Comparison of ENCODE assay signal across 21 mouse cellular contexts in genomic region chr5:116497866-116498265, GRCm38 (mm10).
A peak's percentile ranks its signal among the peaks of the same experiment; 100 is the strongest.
DNase-seq lines count a peak whose midpoint lies in the region; ATAC-seq and TF ChIP-seq lines count a peak whose summit lies in the region.
"Had no signal": no experiment of that assay in that cellular context is flagged by ENCODE, and none has a peak within 500 bp of the region (broad histone marks: within the 10 kb centered on the region; RNA-seq: fewer than 3 reads in every experiment).

No protein-coding gene starts in this region.

- TF ChIP-seq CTCF in hindbrain, postnatal 0 days (IDR thresholded peaks at IDR 0.05; ENCODE audit: low read depth), result no peak
- no peak for TF ChIP-seq CTCF in brain, embryonic 14.5 days (IDR thresholded peaks at IDR 0.05; ENCODE audit: borderline replicate concordance, extremely low read depth, insufficient read depth, insufficient read length)

- no peak overlapping the region for H3K27ac ChIP-seq in hindbrain, postnatal 0 days
- no peak overlapping the region for H3K27ac ChIP-seq in hindbrain, embryonic 14.5 days
- H3K27ac ChIP-seq: forebrain, embryonic 13.5 days; heart, adult 2 months; heart, embryonic 10.5 days; heart, embryonic 13.5 days had no signal

- H3K27me3 ChIP-seq in hindbrain, postnatal 0 days (ENCODE audit: insufficient read depth, low read length), result no peaks in the 10 kb centered on the region
- H3K27me3 ChIP-seq in hindbrain, embryonic 14.5 days (ENCODE audit: control insufficient read depth, insufficient read depth, low read length), result no peaks in the 10 kb centered on the region
- H3K27me3 ChIP-seq: forebrain, embryonic 13.5 days; hindbrain, embryonic 13.5 days had no signal

- no peaks in the 10 kb centered on the region for H3K36me3 ChIP-seq in hindbrain, postnatal 0 days (ENCODE audit: insufficient read depth, low read length)
- H3K36me3 ChIP-seq in hindbrain, embryonic 14.5 days (replicated peaks; ENCODE audit: control insufficient read depth, insufficient read depth), result no peaks in the 10 kb centered on the region
- H3K36me3 ChIP-seq: forebrain, embryonic 10.5 days; heart, embryonic 10.5 days; heart, embryonic 13.5 days; hindbrain, embryonic 13.5 days had no signal

- no peak overlapping the region for H3K9ac ChIP-seq in hindbrain, postnatal 0 days (replicated peaks; ENCODE audit: low read length)
- H3K9ac ChIP-seq in hindbrain, embryonic 14.5 days, result no peak overlapping the region
- H3K9ac ChIP-seq: forebrain, embryonic 13.5 days; heart, embryonic 13.5 days; hindbrain, embryonic 13.5 days had no signal

- H3K9me3 ChIP-seq in hindbrain, postnatal 0 days (ENCODE audit: low read length), result no peaks in the 10 kb centered on the region
- H3K9me3 ChIP-seq in hindbrain, embryonic 14.5 days (ENCODE audit: control insufficient read depth, low read length), result no peaks in the 10 kb centered on the region
- H3K9me3 ChIP-seq: forebrain, embryonic 10.5 days; forebrain, embryonic 13.5 days; heart, embryonic 10.5 days; heart, embryonic 13.5 days; hindbrain, embryonic 13.5 days had no signal

- H3K4me2 ChIP-seq in hindbrain, postnatal 0 days (ENCODE audit: low read depth, low read length), result no peak overlapping the region
- H3K4me2 ChIP-seq in hindbrain, embryonic 14.5 days (replicated peaks), result no peak overlapping the region
- H3K4me2 ChIP-seq: forebrain, embryonic 13.5 days; heart, embryonic 13.5 days; hindbrain, embryonic 13.5 days had no signal

- 0 out of 2 replicates have a peak, but pooled peaks cover 6% of the 10 kb centered on the region for H3K4me1 ChIP-seq in hindbrain, postnatal 0 days (ENCODE audit: insufficient read depth, low read length)
- H3K4me1 ChIP-seq in hindbrain, embryonic 14.5 days (replicated peaks; ENCODE audit: control insufficient read depth, insufficient read depth, low read length), result peaks cover 46% of the 10 kb centered on the region
- H3K4me1 ChIP-seq: heart, embryonic 13.5 days had no signal

- WGBS in hindbrain, postnatal 0 days, result 59% methylated on average over 5 of the region's 5 CpGs
- WGBS in hindbrain, embryonic 14.5 days, result 63% methylated on average over 5 of the region's 5 CpGs

- DNase-seq in cerebellum, postnatal 14 days, result peak; percentile 70 to 82
- no peak for DNase-seq in cerebellum, adult 11 months
- peak; percentile 77 for DNase-seq in hindbrain, postnatal 0 days (ENCODE audit: low spot score)
- DNase-seq in hindbrain, embryonic 14.5 days (ENCODE audit: low spot score), result no peak
- DNase-seq in brain, embryonic 14.5 days (ENCODE audit: low read depth), result peak; percentile 50
- DNase-seq in retina, embryonic 14.5 days (ENCODE audit: low spot score), result peak; percentile 50
- no peak for DNase-seq in Muller cell, postnatal 12 days (ENCODE audit: inconsistent ontology term)
- DNase-seq in gastrocnemius, postnatal 4 days (ENCODE audit: low spot score in 2 of 2), result no peak
- DNase-seq: cerebellum, adult 8-10 months; gastrocnemius, postnatal 25 days; heart, adult 2 months; heart, postnatal 14 days; heart, postnatal 4 days had no signal

- no peak overlapping the region for H3K4me3 ChIP-seq in hindbrain, postnatal 0 days (ENCODE audit: low read length)
- H3K4me3 ChIP-seq in hindbrain, embryonic 14.5 days (replicated peaks; ENCODE audit: low read length), result no peak overlapping the region
- H3K4me3 ChIP-seq: forebrain, embryonic 10.5 days; forebrain, embryonic 13.5 days; heart, adult 2 months; heart, embryonic 10.5 days; heart, embryonic 13.5 days; hindbrain, embryonic 13.5 days had no signal

- no peak for TF ChIP-seq POLR2A in brain, embryonic 14.5 days (IDR thresholded peaks at IDR 0.05; ENCODE audit: borderline replicate concordance, extremely low read depth, insufficient read depth, insufficient read length, poor library complexity, severe bottlenecking)

- 0 out of 2 replicates have a peak, but pooled peaks have one; percentile 46 for ATAC-seq in hindbrain, postnatal 0 days
- ATAC-seq in hindbrain, embryonic 14.5 days (ENCODE audit: low FRiP score), result no peak
- ATAC-seq: activated CD4-positive, CD25-positive, alpha-beta regulatory T cell, adult 4 months; CD4-positive, CD25-positive, alpha-beta regulatory T cell, adult 4 months; forebrain, embryonic 13.5 days; intestine, postnatal 0 days had no signal

Comparison
In these comparisons a context has a peak if more than half of its experiments do, and no peak if none do; other contexts are left out.
1. DNase-seq: peak in cerebellum, postnatal 14 days (2 of 2), hindbrain, postnatal 0 days (single experiment), brain, embryonic 14.5 days (single experiment) and retina, embryonic 14.5 days (single experiment); none in cerebellum, adult 11 months (single experiment), hindbrain, embryonic 14.5 days (single experiment), Muller cell, postnatal 12 days (single experiment) and gastrocnemius, postnatal 4 days (0 of 2).